Mouse (Mus musculus): Measurements from ENCODE around the gene Max.

DNA sequence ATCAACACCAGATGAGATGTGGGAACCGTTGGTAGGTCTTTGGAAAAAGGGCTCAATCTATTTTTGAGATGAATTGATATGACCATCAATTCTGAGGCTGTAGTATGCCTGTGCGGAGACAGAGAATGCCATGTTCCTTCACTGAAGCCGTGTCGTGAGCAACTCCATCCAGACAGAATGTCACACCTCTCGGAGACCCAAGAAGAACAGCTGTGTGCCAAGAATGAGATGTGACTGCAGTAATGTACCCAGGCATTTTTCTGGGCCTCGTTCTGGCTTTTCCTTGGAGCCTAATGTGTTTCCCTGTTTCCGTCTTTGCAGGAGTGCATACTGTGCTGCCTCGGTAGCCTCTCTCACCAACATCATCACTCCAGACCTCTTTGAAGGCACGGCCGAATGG lies 65.0 kb downstream of the Max start:
- TF ChIP-seq POLR2A (IDR thresholded peaks at IDR 0.05; ENCODE audit: insufficient read depth, low read length) (no peak), CTCF (IDR thresholded peaks at IDR 0.05; ENCODE audit: low read depth, low read length) (no peak)

All from ES-Bruce4 (cell line).